Mouse (Mus musculus) duodenum, adult 2 months (tissue): Measurements from ENCODE around the gene 4930523C07Rik. TPM values are rescaled to one million over a fixed set of nuclear protein-coding genes. Genes with fewer than 3 reads are reported as not detected.

Experiments
- polyA plus RNA-seq: library from polyadenylated mRNA; depleted of rRNA; stranded (reverse); fragments of >200 nt; gene quantifications from 2 replicates; pipeline ENCODE4 v1.2.3, GENCODE M21; 2012; ENCODE audit warnings: low replicate concordance; rRNA removed

The 4930523C07Rik gene
- 3.3 and 7.9 TPM in 2 replicates for polyA plus RNA-seq

DNA sequence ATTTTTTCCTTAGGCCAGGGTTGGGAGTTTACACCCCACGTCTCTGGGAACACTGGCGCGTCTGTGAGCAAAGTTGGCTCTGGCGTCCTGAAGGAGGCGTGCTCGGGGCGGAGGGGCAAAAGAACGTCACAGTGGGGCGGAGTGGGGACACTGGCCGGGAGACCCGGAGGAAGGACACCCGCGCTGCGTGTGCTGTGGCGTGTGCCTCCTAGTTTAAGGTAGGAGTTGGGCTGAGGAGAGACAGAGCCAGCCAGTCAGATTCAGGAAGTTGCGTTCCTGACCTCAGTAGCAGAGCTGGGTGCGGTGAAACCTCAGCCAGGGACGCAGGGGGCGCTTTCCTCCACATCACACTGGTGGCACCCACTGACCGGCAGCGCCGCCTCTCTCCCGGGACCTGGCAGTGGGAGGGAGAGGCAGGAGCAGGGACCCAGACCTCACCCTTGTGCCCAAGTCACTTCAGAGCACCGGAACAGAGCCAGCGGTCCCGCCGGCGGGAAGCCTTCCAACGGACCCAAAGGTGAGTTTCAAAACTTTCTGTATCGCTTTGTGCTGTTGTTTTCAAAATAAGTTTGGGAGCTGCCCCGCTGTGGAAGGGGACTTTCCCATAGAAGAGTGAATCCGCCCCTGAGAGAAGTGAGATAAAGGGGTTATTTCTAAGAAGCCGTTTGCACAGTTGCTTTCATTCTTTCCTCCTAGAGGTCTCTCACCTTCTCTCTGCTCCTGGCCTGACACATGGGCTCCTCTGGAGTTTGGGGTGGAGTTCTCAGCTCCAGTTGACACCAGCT is at the start of gene 4930523C07Rik:
Gene 4930523C07Rik (plus strand): TSS at position 146 of the 785 bp plus-strand sequence.

Other genes starting within 250 kb of the 4930523C07Rik start
- 0.02 TPM in 1 of 2 replicates, not detected in the other for gene Tnn, start 109.2 kb downstream of the 4930523C07Rik start, polyA plus RNA-seq
- gene Mrps14, start 150.8 kb downstream of the 4930523C07Rik start, polyA plus RNA-seq = 8.8 and 11.0 TPM in 2 replicates
- 0.76 and 2.4 TPM in 2 replicates for gene Cacybp, start 168.5 kb downstream of the 4930523C07Rik start, polyA plus RNA-seq